Mouse (Mus musculus) liver, embryonic 11.5 days (tissue): ENCODE results near the gene Vamp8. TPM values are rescaled to one million over a fixed set of nuclear protein-coding genes. Genes with fewer than 3 reads are reported as not detected.

Experiments used
- ATAC-seq: fragments of 200-750 bp; cut with Nextera tagmentation; replicated peaks from 2 replicates; pipeline ENCODE4 v1.8.0; 2017; ENCODE audit warnings: moderate number of reproducible peaks, mild to moderate bottlenecking, moderate TSS enrichment, moderate library complexity; ENCODE audit not compliant: low FRiP score
- DNase-seq: peaks from one replicate; pipeline ENCODE4 v3.0.0-alpha.2; 2017; ENCODE audit warnings: low spot score
- H3K27ac ChIP-seq: fragments of 300-500 bp; sonication (generic); 2 replicates; pipeline ENCODE4 v1.5.1; 2014; ENCODE audit warnings: mild to moderate bottlenecking, low read depth, low read length, control low read depth
- H3K27me3 ChIP-seq: fragments of 300-500 bp; sonication (generic); replicated peaks from 2 replicates; pipeline ENCODE4 v1.6.1; 2014; ENCODE audit warnings: low read length, mixed read lengths; ENCODE audit not compliant: control insufficient read depth, insufficient read depth
- H3K36me3 ChIP-seq: fragments of 300-500 bp; sonication (generic); 2 replicates; pipeline ENCODE4 v1.6.1; 2014; ENCODE audit warnings: mild to moderate bottlenecking, low read length, moderate library complexity, mixed read lengths; ENCODE audit not compliant: control insufficient read depth, insufficient read depth
- H3K4me1 ChIP-seq: fragments of 300-500 bp; sonication (generic); replicated peaks from 2 replicates; pipeline ENCODE4 v1.6.1; 2014; ENCODE audit warnings: low read length, mixed read lengths; ENCODE audit not compliant: control insufficient read depth, insufficient read depth
- H3K4me2 ChIP-seq: fragments of 300-500 bp; sonication (generic); 2 replicates; pipeline ENCODE4 v1.6.1; 2014; ENCODE audit warnings: mild to moderate bottlenecking, control low read depth, moderate library complexity
- H3K4me3 ChIP-seq: fragments of 300-500 bp; sonication (generic); 2 replicates; pipeline ENCODE4 v1.5.1; 2014; ENCODE audit warnings: low read depth, low read length, control low read depth
- H3K9ac ChIP-seq: fragments of 300-500 bp; sonication (generic); 2 replicates; pipeline ENCODE4 v1.6.1; 2014; ENCODE audit warnings: low read depth, low read length, control low read depth
- H3K9me3 ChIP-seq: fragments of 300-500 bp; sonication (generic); 2 replicates; pipeline ENCODE4 v1.6.1; 2016; ENCODE audit warnings: low read length, inconsistent platforms, mixed read lengths; ENCODE audit not compliant: control insufficient read depth
- WGBS: fragments of 180-500 bp; shearing (Covaris S2); extraction: QIAGEN DNeasy Blood & Tissue Kit; methylation state at CpG from one replicate; pipeline ENCODE4 v1.1.7; 2014; 5-methylcytosine and 5-hydroxymethylcytosine counted together
- polyA plus RNA-seq: library from polyadenylated mRNA; unstranded; fragments of >200 nt; fragmentation: Nextera tagmentation; extraction: Ambion mirVana; gene quantifications from 2 replicates; pipeline ENCODE4 v1.2.1, GENCODE M21; 2014

The Vamp8 gene
- polyA plus RNA-seq, 1 experiment from 2014 or later: 274 TPM

- Histone ChIP-seq H3K4me3 (peak within 1 kb of the TSS; percentile 78), H3K27ac (peak within 1 kb of the TSS; percentile 90), H3K4me1 (peaks cover 38% of the 10 kb centered on the region), H3K27me3 (no peaks in the 10 kb centered on the region), H3K4me2 (peak within 1 kb of the TSS; percentile 97), H3K9me3 (no peaks in the 10 kb centered on the region), H3K36me3 (peaks cover 8% of the 10 kb centered on the region), H3K9ac (peak within 1 kb of the TSS; percentile 92)
- under 1% methylated on average over 72 of the region's 72 CpGs for WGBS
- ATAC-seq: peak; percentile 72
- DNase-seq: peak; percentile 77
Observed at GRCm38 (mm10) chr6:72347166-72347941, 43.1 kb downstream of the Vamp8 start, which contains the start of gene 0610030E20Rik. 0610030E20Rik (plus strand) TSS chr6:72347317.

GRCm38 (mm10) chr6:72346261-72346660 lies 44.2 kb downstream of the Vamp8 start:
- Histone ChIP-seq H3K9me3 (no peaks in the 10 kb centered on the region), H3K4me1 (peaks cover 33% of the 10 kb centered on the region), H3K27ac (0 out of 2 replicates have a peak overlapping the region, but pooled peaks have one; percentile 35), H3K27me3 (no peaks in the 10 kb centered on the region), H3K4me2 (peak overlapping the region; percentile 97), H3K4me3 (peak overlapping the region; percentile 78; the same call in 1 of the 2 replicates), H3K9ac (no peak overlapping the region), H3K36me3 (peaks cover 10% of the 10 kb centered on the region)
- no peak for ATAC-seq
- DNase-seq: no peak
- WGBS: 76% methylated on average over 4 of the region's 4 CpGs

GRCm38 (mm10) chr6:72345633-72346032 lies 44.9 kb downstream of the Vamp8 start:
- Histone ChIP-seq H3K27ac (peak overlapping the region; percentile 35), H3K4me1 (peaks cover 29% of the 10 kb centered on the region), H3K27me3 (no peaks in the 10 kb centered on the region), H3K9me3 (no peaks in the 10 kb centered on the region), H3K4me3 (peak overlapping the region; percentile 95), H3K36me3 (peaks cover 10% of the 10 kb centered on the region), H3K4me2 (peak overlapping the region; percentile 97), H3K9ac (peak overlapping the region; percentile 91; the same call in 1 of the 2 replicates)
- no peak for ATAC-seq
- no peak for DNase-seq
- WGBS: 32% methylated on average over 6 of the region's 6 CpGs

- peaks cover 29% of the 10 kb centered on the region for H3K4me1 ChIP-seq
- H3K27me3 ChIP-seq: no peaks in the 10 kb centered on the region
- peak within 1 kb of the TSS; percentile 95 for H3K4me3 ChIP-seq
- ATAC-seq (peak; percentile 75), DNase-seq (peak; percentile 86)
- under 1% methylated on average over 30 of the region's 30 CpGs for WGBS
- peak within 1 kb of the TSS; percentile 70 for H3K27ac ChIP-seq
- no peaks in the 10 kb centered on the region for H3K9me3 ChIP-seq
- H3K9ac ChIP-seq: peak within 1 kb of the TSS; percentile 91
- H3K4me2 ChIP-seq: peak within 1 kb of the TSS; percentile 97
- H3K36me3 ChIP-seq: peaks cover 7% of the 10 kb centered on the region; the same call in 1 of the 2 replicates
Observed at GRCm38 (mm10) chr6:72345074-72345567, 45.4 kb downstream of the Vamp8 start, which contains the start of gene Usp39. Usp39 (minus strand) TSS chr6:72345184.

- H3K4me1 ChIP-seq: peaks cover 29% of the 10 kb centered on the region
- peak overlapping the region; percentile 70 for H3K27ac ChIP-seq
Observed at GRCm38 (mm10) chr6:72344396-72345073, 46.0 kb downstream of the Vamp8 start.

GRCm38 (mm10) chr6:72340481-72340880 lies 50.0 kb downstream of the Vamp8 start:
- ATAC-seq (no peak), DNase-seq (no peak)
- Histone ChIP-seq H3K27ac (no peak overlapping the region), H3K9me3 (no peaks in the 10 kb centered on the region), H3K4me3 (no peak overlapping the region), H3K4me2 (no peak overlapping the region), H3K4me1 (peaks cover 15% of the 10 kb centered on the region), H3K9ac (no peak overlapping the region), H3K36me3 (peaks cover 31% of the 10 kb centered on the region), H3K27me3 (no peaks in the 10 kb centered on the region)
- 69% methylated on average over 2 of the region's 2 CpGs for WGBS

More at GRCm38 (mm10) chr6:72344396-72345073, 46.0 kb downstream of the Vamp8 start:
- DNase-seq (no peak), ATAC-seq (peak; percentile 54)
- peak overlapping the region; percentile 95 for H3K4me3 ChIP-seq
- peak overlapping the region; percentile 97 for H3K4me2 ChIP-seq
- H3K9me3 ChIP-seq: no peaks in the 10 kb centered on the region
- no peaks in the 10 kb centered on the region for H3K27me3 ChIP-seq
- peak overlapping the region; percentile 91 for H3K9ac ChIP-seq
- peaks cover 8% of the 10 kb centered on the region; the same call in 1 of the 2 replicates for H3K36me3 ChIP-seq
- 1% methylated on average over 42 of the region's 42 CpGs for WGBS

Other genes with a start within 250 kb of the Vamp8 start
- 3.1 and 3.4 TPM in 2 replicates for gene Atoh8, start 155.1 kb downstream of the Vamp8 start, polyA plus RNA-seq
- gene Sftpb, start 86.1 kb downstream of the Vamp8 start, polyA plus RNA-seq: not detected in 2 replicates
- gene Usp39, start 45.5 kb downstream of the Vamp8 start, polyA plus RNA-seq: 91.6 and 100 TPM in 2 replicates
- gene 0610030E20Rik, start 43.4 kb downstream of the Vamp8 start, polyA plus RNA-seq: 17.1 and 19.4 TPM in 2 replicates
- gene Tmem150a, start 35.3 kb downstream of the Vamp8 start, polyA plus RNA-seq: 39.5 and 40.3 TPM in 2 replicates
- 106 and 112 TPM in 2 replicates for gene Rnf181, start 23.7 kb downstream of the Vamp8 start, polyA plus RNA-seq
- 164 and 181 TPM in 2 replicates for gene Vamp5, start 10.2 kb downstream of the Vamp8 start, polyA plus RNA-seq
- gene Ggcx, start 23.6 kb upstream of the Vamp8 start, polyA plus RNA-seq: 24.1 and 26.9 TPM in 2 replicates
- gene Mat2a, start 48.9 kb upstream of the Vamp8 start, polyA plus RNA-seq: 426 and 477 TPM in 2 replicates
- not detected in 2 replicates for gene Sh2d6, start 131.0 kb upstream of the Vamp8 start, polyA plus RNA-seq
- 30.2 and 31.9 TPM in 2 replicates for gene Capg, start 153.7 kb upstream of the Vamp8 start, polyA plus RNA-seq
- gene Elmod3, start 207.7 kb upstream of the Vamp8 start, polyA plus RNA-seq: 12.3 and 13.4 TPM in 2 replicates
- 26.0 and 28.4 TPM in 2 replicates for gene Retsat, start 207.8 kb upstream of the Vamp8 start, polyA plus RNA-seq
- gene Tgoln1, start 226.3 kb upstream of the Vamp8 start, polyA plus RNA-seq: 28.4 and 30.3 TPM in 2 replicates